Mouse (Mus musculus) kidney, embryonic 15.5 days (tissue): ENCODE measurements around the gene Lrp5. TPM values are rescaled to one million over a fixed set of nuclear protein-coding genes. Genes with fewer than 3 reads are reported as not detected.

ENCODE experiments used
- ATAC-seq: fragments of 200-750 bp; cut with Nextera tagmentation; replicated peaks from 2 replicates; pipeline ENCODE4 v1.8.0; 2017; ENCODE audit warnings: moderate TSS enrichment; ENCODE audit not compliant: low FRiP score
- H3K27ac ChIP-seq: fragments of 300-500 bp; sonication (generic); 2 replicates; pipeline ENCODE4 v1.5.1; 2015; ENCODE audit warnings: mild to moderate bottlenecking, inconsistent platforms
- H3K27me3 ChIP-seq: fragments of 300-500 bp; sonication (generic); 2 replicates; pipeline ENCODE4 v1.6.1; 2015; ENCODE audit warnings: inconsistent platforms
- H3K36me3 ChIP-seq: fragments of 300-500 bp; sonication (generic); 2 replicates; pipeline ENCODE4 v1.6.1; 2015; ENCODE audit warnings: inconsistent platforms
- H3K4me1 ChIP-seq: fragments of 300-500 bp; sonication (generic); 2 replicates; pipeline ENCODE4 v1.6.1; 2015; ENCODE audit warnings: inconsistent platforms
- H3K4me2 ChIP-seq: fragments of 300-500 bp; sonication (generic); 2 replicates; pipeline ENCODE4 v1.6.1; 2015; ENCODE audit warnings: moderate library complexity, mild to moderate bottlenecking, inconsistent platforms
- H3K4me3 ChIP-seq: fragments of 300-500 bp; sonication (generic); replicated peaks from 2 replicates; pipeline ENCODE4 v1.5.1; 2015; ENCODE audit warnings: mild to moderate bottlenecking, inconsistent platforms
- H3K9ac ChIP-seq: fragments of 300-500 bp; sonication (generic); 2 replicates; pipeline ENCODE4 v1.6.1; 2015; ENCODE audit warnings: mild to moderate bottlenecking, inconsistent platforms
- H3K9me3 ChIP-seq: fragments of 300-500 bp; sonication (generic); replicated peaks from 2 replicates; pipeline ENCODE4 v1.6.1; 2016; ENCODE audit warnings: inconsistent platforms
- WGBS: fragments of 180-500 bp; shearing (Covaris S2); methylation state at CpG from one replicate; pipeline ENCODE4 v1.1.7; 2015; ENCODE audit warnings: mixed read lengths; 5-methylcytosine and 5-hydroxymethylcytosine counted together
- polyA plus RNA-seq: library from polyadenylated mRNA; unstranded; fragments of >200 nt; fragmentation: Nextera tagmentation; extraction: Ambion mirVana; gene quantifications from 2 replicates; pipeline ENCODE4 v1.2.1, GENCODE M21; 2015

Gene Lrp5
- polyA plus RNA-seq, 1 experiment from 2014 or later, result 6.9 TPM

GRCm38 (mm10) chr19:3692414-3693145, 6.2 kb upstream of the Lrp5 start:
- no peak overlapping the region for H3K4me2 ChIP-seq
- H3K9ac ChIP-seq, result no peak overlapping the region
- no peaks in the 10 kb centered on the region for H3K36me3 ChIP-seq
- no peaks in the 10 kb centered on the region for H3K27me3 ChIP-seq
- no peaks in the 10 kb centered on the region for H3K9me3 ChIP-seq
- H3K4me1 ChIP-seq, result peaks cover 6% of the 10 kb centered on the region
- H3K27ac ChIP-seq, result no peak overlapping the region
- H3K4me3 ChIP-seq, result no peak overlapping the region
- 52% methylated on average over 6 of the region's 6 CpGs for WGBS
- no peak for ATAC-seq

- 87% methylated on average over 5 of the region's 5 CpGs for WGBS
- no peak overlapping the region for H3K27ac ChIP-seq
- H3K9me3 ChIP-seq, result no peaks in the 10 kb centered on the region
- ATAC-seq, result no peak
- no peak overlapping the region for H3K9ac ChIP-seq
- H3K36me3 ChIP-seq, result no peaks in the 10 kb centered on the region
- no peak overlapping the region for H3K4me2 ChIP-seq
- H3K4me3 ChIP-seq, result no peak overlapping the region
- H3K4me1 ChIP-seq, result peaks cover 17% of the 10 kb centered on the region
- H3K27me3 ChIP-seq, result no peaks in the 10 kb centered on the region
Measured at GRCm38 (mm10) chr19:3691337-3691736, 5.0 kb upstream of the Lrp5 start.

GRCm38 (mm10) chr19:3687676-3688171, 1.4 kb upstream of the Lrp5 start:
- Histone ChIP-seq H3K4me3 (no peak overlapping the region), H3K27me3 (no peaks in the 10 kb centered on the region), H3K9me3 (no peaks in the 10 kb centered on the region), H3K27ac (peak overlapping the region; percentile 78), H3K9ac (no peak overlapping the region), H3K4me2 (peak overlapping the region; percentile 4; the same call in 1 of the 2 replicates), H3K4me1 (peaks cover 48% of the 10 kb centered on the region), H3K36me3 (no peaks in the 10 kb centered on the region)
- 0 out of 2 replicates have a peak, but pooled peaks have one; percentile 26 for ATAC-seq
- WGBS, result 29% methylated on average over 5 of the region's 5 CpGs

GRCm38 (mm10) chr19:3685611-3686214, 651 bp downstream of the Lrp5 start:
- H3K4me1 ChIP-seq, result peaks cover 68% of the 10 kb centered on the region

GRCm38 (mm10) chr19:3684957-3685580, 1.3 kb downstream of the Lrp5 start:
- H3K27ac ChIP-seq, result peak overlapping the region; percentile 78
- no peaks in the 10 kb centered on the region for H3K36me3 ChIP-seq
- H3K27me3 ChIP-seq, result no peaks in the 10 kb centered on the region
- H3K4me3 ChIP-seq, result peak overlapping the region; percentile 99
- H3K9ac ChIP-seq, result peak overlapping the region; percentile 97
- 4% methylated on average over 11 of the region's 11 CpGs for WGBS
- ATAC-seq, result no peak
- H3K4me2 ChIP-seq, result peak overlapping the region; percentile 93
- H3K9me3 ChIP-seq, result no peaks in the 10 kb centered on the region
- H3K4me1 ChIP-seq, result peaks cover 74% of the 10 kb centered on the region

More at GRCm38 (mm10) chr19:3685611-3686214, 651 bp downstream of the Lrp5 start:
- peak overlapping the region; percentile 78 for H3K27ac ChIP-seq
- no peaks in the 10 kb centered on the region for H3K36me3 ChIP-seq
- H3K4me3 ChIP-seq, result peak overlapping the region; percentile 99
- peak overlapping the region; percentile 97 for H3K9ac ChIP-seq
- H3K27me3 ChIP-seq, result no peaks in the 10 kb centered on the region
- WGBS, result under 1% methylated on average over 45 of the region's 45 CpGs
- peak overlapping the region; percentile 93 for H3K4me2 ChIP-seq
- no peaks in the 10 kb centered on the region for H3K9me3 ChIP-seq
- ATAC-seq, result peak; percentile 47

- Histone ChIP-seq H3K27ac (peak overlapping the region; percentile 78), H3K4me2 (peak overlapping the region; percentile 93), H3K36me3 (no peaks in the 10 kb centered on the region), H3K27me3 (no peaks in the 10 kb centered on the region), H3K9me3 (no peaks in the 10 kb centered on the region), H3K4me3 (peak overlapping the region; percentile 99), H3K4me1 (peaks cover 78% of the 10 kb centered on the region), H3K9ac (peak overlapping the region; percentile 97)
- 19% methylated on average over 1 of the region's 1 CpGs for WGBS
- ATAC-seq, result no peak
Measured at GRCm38 (mm10) chr19:3684414-3684813, 1.9 kb downstream of the Lrp5 start.

GRCm38 (mm10) chr19:3681310-3681934, 4.9 kb downstream of the Lrp5 start:
- Histone ChIP-seq H3K9ac (0 out of 2 replicates have a peak overlapping the region, but pooled peaks have one; percentile 27), H3K4me1 (peaks cover 66% of the 10 kb centered on the region), H3K36me3 (no peaks in the 10 kb centered on the region), H3K27ac (peak overlapping the region; percentile 88), H3K4me3 (no peak overlapping the region), H3K27me3 (no peaks in the 10 kb centered on the region), H3K9me3 (no peaks in the 10 kb centered on the region), H3K4me2 (peak overlapping the region; percentile 29)
- WGBS, result 17% methylated on average over 13 of the region's 13 CpGs
- peak; percentile 65 for ATAC-seq

GRCm38 (mm10) chr19:3680732-3681131, 5.6 kb downstream of the Lrp5 start:
- no peaks in the 10 kb centered on the region for H3K9me3 ChIP-seq
- WGBS, result 58% methylated on average over 7 of the region's 7 CpGs
- H3K27ac ChIP-seq, result peak overlapping the region; percentile 88
- peaks cover 65% of the 10 kb centered on the region for H3K4me1 ChIP-seq
- H3K36me3 ChIP-seq, result no peaks in the 10 kb centered on the region
- H3K4me3 ChIP-seq, result no peak overlapping the region
- ATAC-seq, result no peak
- H3K4me2 ChIP-seq, result peak overlapping the region; percentile 29; the same call in 1 of the 2 replicates
- H3K27me3 ChIP-seq, result no peaks in the 10 kb centered on the region
- H3K9ac ChIP-seq, result 0 out of 2 replicates have a peak overlapping the region, but pooled peaks have one; percentile 27

GRCm38 (mm10) chr19:3674122-3674855, 12.1 kb downstream of the Lrp5 start:
- peak overlapping the region; percentile 70 for H3K27ac ChIP-seq

GRCm38 (mm10) chr19:3673149-3673548, 13.2 kb downstream of the Lrp5 start:
- Histone ChIP-seq H3K4me1 (peaks cover 43% of the 10 kb centered on the region), H3K36me3 (peaks cover 32% of the 10 kb centered on the region), H3K4me3 (no peak overlapping the region), H3K27me3 (no peaks in the 10 kb centered on the region), H3K4me2 (no peak overlapping the region), H3K9me3 (no peaks in the 10 kb centered on the region; the same call in 1 of the 2 replicates), H3K27ac (no peak overlapping the region), H3K9ac (no peak overlapping the region)
- 95% methylated on average over 2 of the region's 2 CpGs for WGBS
- no peak for ATAC-seq

More at GRCm38 (mm10) chr19:3674122-3674855, 12.1 kb downstream of the Lrp5 start:
- no peaks in the 10 kb centered on the region for H3K27me3 ChIP-seq
- H3K9ac ChIP-seq, result no peak overlapping the region
- H3K4me2 ChIP-seq, result no peak overlapping the region
- H3K9me3 ChIP-seq, result no peaks in the 10 kb centered on the region; the same call in 1 of the 2 replicates
- no peak overlapping the region for H3K4me3 ChIP-seq
- H3K4me1 ChIP-seq, result peaks cover 35% of the 10 kb centered on the region
- H3K36me3 ChIP-seq, result peaks cover 32% of the 10 kb centered on the region
- WGBS, result 74% methylated on average over 8 of the region's 8 CpGs
- ATAC-seq, result peak; percentile 66

GRCm38 (mm10) chr19:3669100-3669499, 17.3 kb downstream of the Lrp5 start:
- H3K36me3 ChIP-seq, result peaks cover 27% of the 10 kb centered on the region
- no peak overlapping the region for H3K9ac ChIP-seq
- peak overlapping the region; percentile 72 for H3K27ac ChIP-seq
- H3K4me2 ChIP-seq, result 0 out of 2 replicates have a peak overlapping the region, but pooled peaks have one; percentile 10
- H3K9me3 ChIP-seq, result no peaks in the 10 kb centered on the region; the same call in 1 of the 2 replicates
- WGBS, result 59% methylated on average over 13 of the region's 13 CpGs
- H3K4me1 ChIP-seq, result peaks cover 72% of the 10 kb centered on the region
- no peak for ATAC-seq
- no peaks in the 10 kb centered on the region for H3K27me3 ChIP-seq
- no peak overlapping the region for H3K4me3 ChIP-seq
